Mouse (Mus musculus): Measurements from ENCODE around the gene Gm43064. TPM values are rescaled to one million over a fixed set of nuclear protein-coding genes. Genes with fewer than 3 reads are reported as not detected.
A peak's percentile ranks its signal among the peaks of the same experiment; 100 is the strongest.
"Not testable (repeated sequence)": the region's sequence is repeated elsewhere in the genome, so short reads cannot be mapped to it uniquely, and the experiment has no call there.

Gene Gm43064
- polyA plus RNA-seq, 1 experiment from 2014 or later = 0.24 TPM

- no peak for ATAC-seq (ENCODE audit: insufficient number of reproducible peaks, insufficient read depth, low FRiP score, low TSS enrichment, low read depth)
- Histone ChIP-seq H3K9me3 (no peaks in the 10 kb centered on the region), H3K4me1 (replicated peaks) (peaks cover 15% of the 10 kb centered on the region; the same call in 1 of the 2 replicates), H3K27ac (no peak overlapping the region), H3K4me2 (no peak overlapping the region), H3K27me3 (no peaks in the 10 kb centered on the region), H3K4me3 (replicated peaks) (no peak overlapping the region), H3K36me3 (peaks cover 2% of the 10 kb centered on the region; the same call in 1 of the 2 replicates), H3K9ac (replicated peaks) (no peak overlapping the region)
- 86% methylated on average over 4 of the region's 4 CpGs for WGBS
Observed at GRCm38 (mm10) chr3:103782844-103783609, 26.3 kb upstream of the Gm43064 start.

- Histone ChIP-seq H3K36me3 (no peaks in the 10 kb centered on the region), H3K4me1 (replicated peaks) (peaks cover 32% of the 10 kb centered on the region), H3K9ac (replicated peaks) (no peak overlapping the region), H3K4me3 (replicated peaks) (no peak overlapping the region), H3K9me3 (no peaks in the 10 kb centered on the region), H3K27me3 (no peaks in the 10 kb centered on the region), H3K27ac (no peak overlapping the region), H3K4me2 (no peak overlapping the region)
- ATAC-seq (ENCODE audit: insufficient number of reproducible peaks, insufficient read depth, low FRiP score, low TSS enrichment, low read depth) = no peak
- WGBS = 74% methylated on average over 7 of the region's 7 CpGs
Observed at GRCm38 (mm10) chr3:103787225-103787624, 22.1 kb upstream of the Gm43064 start.

GRCm38 (mm10) chr3:103789096-103789495, 20.3 kb upstream of the Gm43064 start:
- WGBS = 82% methylated on average over 7 of the region's 7 CpGs
- Histone ChIP-seq H3K27ac (no peak overlapping the region), H3K4me2 (peak overlapping the region; percentile 82), H3K9me3 (no peaks in the 10 kb centered on the region), H3K36me3 (no peaks in the 10 kb centered on the region), H3K27me3 (no peaks in the 10 kb centered on the region), H3K4me1 (replicated peaks) (peaks cover 32% of the 10 kb centered on the region), H3K9ac (replicated peaks) (no peak overlapping the region), H3K4me3 (replicated peaks) (no peak overlapping the region)
- ATAC-seq (ENCODE audit: insufficient number of reproducible peaks, insufficient read depth, low FRiP score, low TSS enrichment, low read depth) = no peak

- no peaks in the 10 kb centered on the region for H3K9me3 ChIP-seq
Observed at GRCm38 (mm10) chr3:103789891-103790345, 19.5 kb upstream of the Gm43064 start.

GRCm38 (mm10) chr3:103790346-103791145, 18.8 kb upstream of the Gm43064 start:
- H3K4me1 ChIP-seq (replicated peaks) = peaks cover 22% of the 10 kb centered on the region
- H3K4me3 ChIP-seq (replicated peaks) = peak overlapping the region; percentile 97
- WGBS = under 1% methylated on average over 60 of the region's 61 CpGs
- H3K9ac ChIP-seq (replicated peaks) = peak overlapping the region; percentile 94
- H3K27me3 ChIP-seq = no peaks in the 10 kb centered on the region
- H3K4me2 ChIP-seq = peak overlapping the region; percentile 82
- H3K27ac ChIP-seq = peak overlapping the region; percentile 91
- no peaks in the 10 kb centered on the region for H3K9me3 ChIP-seq
- no peaks in the 10 kb centered on the region for H3K36me3 ChIP-seq
- ATAC-seq (ENCODE audit: insufficient number of reproducible peaks, insufficient read depth, low FRiP score, low TSS enrichment, low read depth) = peak; percentile 81

More at GRCm38 (mm10) chr3:103789891-103790345, 19.5 kb upstream of the Gm43064 start:
- peak overlapping the region; percentile 97 for H3K4me3 ChIP-seq (replicated peaks)
- peak overlapping the region; percentile 91 for H3K27ac ChIP-seq
- WGBS = 4% methylated on average over 14 of the region's 14 CpGs
- H3K9ac ChIP-seq (replicated peaks) = peak overlapping the region; percentile 94
- H3K27me3 ChIP-seq = no peaks in the 10 kb centered on the region
- no peak for ATAC-seq (ENCODE audit: insufficient number of reproducible peaks, insufficient read depth, low FRiP score, low TSS enrichment, low read depth)
- peak overlapping the region; percentile 82 for H3K4me2 ChIP-seq
- H3K36me3 ChIP-seq = no peaks in the 10 kb centered on the region
- H3K4me1 ChIP-seq (replicated peaks) = peaks cover 28% of the 10 kb centered on the region

- H3K4me3 ChIP-seq (replicated peaks) = peak within 1 kb of the TSS; percentile 97
- 10% methylated on average over 49 of the region's 49 CpGs for WGBS
- H3K27me3 ChIP-seq = no peaks in the 10 kb centered on the region
- H3K4me2 ChIP-seq = peak within 1 kb of the TSS; percentile 82
- peak within 1 kb of the TSS; percentile 91 for H3K27ac ChIP-seq
- H3K36me3 ChIP-seq = no peaks in the 10 kb centered on the region
- H3K9ac ChIP-seq (replicated peaks) = peak within 1 kb of the TSS; percentile 94
- ATAC-seq (ENCODE audit: insufficient number of reproducible peaks, insufficient read depth, low FRiP score, low TSS enrichment, low read depth) = peak; percentile 94
- peaks cover 16% of the 10 kb centered on the region for H3K4me1 ChIP-seq (replicated peaks)
- H3K9me3 ChIP-seq = no peaks in the 10 kb centered on the region
Observed at GRCm38 (mm10) chr3:103791230-103792110, 17.9 kb upstream of the Gm43064 start, which contains the start of gene Hipk1. Gene Hipk1 (minus strand): TSS chr3:103791563.

GRCm38 (mm10) chr3:103792111-103792406, 17.3 kb upstream of the Gm43064 start:
- peak overlapping the region; percentile 82 for H3K4me2 ChIP-seq
- peaks cover 16% of the 10 kb centered on the region for H3K4me1 ChIP-seq (replicated peaks)
- ATAC-seq (ENCODE audit: insufficient number of reproducible peaks, insufficient read depth, low FRiP score, low TSS enrichment, low read depth); H3K9me3 ChIP-seq; H3K27ac ChIP-seq; H3K27me3 ChIP-seq; H3K9ac ChIP-seq (replicated peaks); H3K36me3 ChIP-seq: not testable (repeated sequence)
- 77% methylated on average over 5 of the region's 5 CpGs for WGBS
- peak overlapping the region; percentile 97; the same call in 1 of the 2 replicates for H3K4me3 ChIP-seq (replicated peaks)

GRCm38 (mm10) chr3:103792566-103792965, 16.8 kb upstream of the Gm43064 start:
- no peak overlapping the region for H3K27ac ChIP-seq
- ATAC-seq (ENCODE audit: insufficient number of reproducible peaks, insufficient read depth, low FRiP score, low TSS enrichment, low read depth) = no peak

GRCm38 (mm10) chr3:103796389-103796788, 13.0 kb upstream of the Gm43064 start:
- Histone ChIP-seq H3K9me3 (no peaks in the 10 kb centered on the region), H3K4me3 (replicated peaks) (no peak overlapping the region)
- 62% methylated on average over 2 of the region's 2 CpGs for WGBS

More at GRCm38 (mm10) chr3:103792566-103792965, 16.8 kb upstream of the Gm43064 start:
- no peak overlapping the region for H3K4me3 ChIP-seq (replicated peaks)
- H3K9me3 ChIP-seq = no peaks in the 10 kb centered on the region
- H3K36me3 ChIP-seq = no peaks in the 10 kb centered on the region
- H3K27me3 ChIP-seq = no peaks in the 10 kb centered on the region
- no peak overlapping the region for H3K4me2 ChIP-seq
- no peak overlapping the region for H3K9ac ChIP-seq (replicated peaks)
- H3K4me1 ChIP-seq (replicated peaks) = peaks cover 16% of the 10 kb centered on the region
- WGBS = 77% methylated on average over 1 of the region's 1 CpGs

GRCm38 (mm10) chr3:103799507-103799906, 9.9 kb upstream of the Gm43064 start:
- Histone ChIP-seq H3K27ac (no peak overlapping the region), H3K27me3 (no peaks in the 10 kb centered on the region), H3K4me2 (no peak overlapping the region), H3K4me1 (replicated peaks) (no peaks in the 10 kb centered on the region), H3K4me3 (replicated peaks) (no peak overlapping the region), H3K9me3 (no peaks in the 10 kb centered on the region), H3K36me3 (peaks cover 34% of the 10 kb centered on the region), H3K9ac (replicated peaks) (no peak overlapping the region)
- WGBS = 76% methylated on average over 2 of the region's 2 CpGs
- no peak for ATAC-seq (ENCODE audit: insufficient number of reproducible peaks, insufficient read depth, low FRiP score, low TSS enrichment, low read depth)

More at GRCm38 (mm10) chr3:103796389-103796788, 13.0 kb upstream of the Gm43064 start:
- ATAC-seq (ENCODE audit: insufficient number of reproducible peaks, insufficient read depth, low FRiP score, low TSS enrichment, low read depth) = no peak
- no peaks in the 10 kb centered on the region for H3K4me1 ChIP-seq (replicated peaks)
- H3K9ac ChIP-seq (replicated peaks) = no peak overlapping the region
- no peak overlapping the region for H3K4me2 ChIP-seq
- no peak overlapping the region for H3K27ac ChIP-seq
- peaks cover 5% of the 10 kb centered on the region; the same call in 1 of the 2 replicates for H3K36me3 ChIP-seq
- no peaks in the 10 kb centered on the region for H3K27me3 ChIP-seq

Data from limb, embryonic 12.5 days (tissue).